Mouse (Mus musculus) embryonic facial prominence, embryonic 12.5 days (tissue): ENCODE results near the gene Cxcl9. TPM values are rescaled to one million over a fixed set of nuclear protein-coding genes. Genes with fewer than 3 reads are reported as not detected.

Experiments used
- polyA plus RNA-seq: library from polyadenylated mRNA; unstranded; fragments of >200 nt; fragmentation: Nextera tagmentation; extraction: Ambion mirVana; gene quantifications from 2 replicates; pipeline ENCODE4 v1.2.1, GENCODE M21; 2016

Cxcl9 gene
- polyA plus RNA-seq, 1 experiment from 2014 or later: not detected

Other genes starting within 250 kb of the Cxcl9 start
- 218 and 225 TPM in 2 replicates for gene G3bp2, start 244.4 kb downstream of the Cxcl9 start, polyA plus RNA-seq
- 45.7 and 49.3 TPM in 2 replicates for gene Uso1, start 190.1 kb downstream of the Cxcl9 start, polyA plus RNA-seq
- gene U90926, start 112.7 kb downstream of the Cxcl9 start, polyA plus RNA-seq: not detected in 2 replicates
- 0.26 and 0.53 TPM in 2 replicates for gene Ppef2, start 71.8 kb downstream of the Cxcl9 start, polyA plus RNA-seq
- 5.7 TPM in 2 replicates for gene Naaa, start 49.9 kb downstream of the Cxcl9 start, polyA plus RNA-seq
- 42.6 and 44.7 TPM in 2 replicates for gene Sdad1, start 17.6 kb downstream of the Cxcl9 start, polyA plus RNA-seq
- 2.9 and 4.2 TPM in 2 replicates for gene Art3, start 3.7 kb upstream of the Cxcl9 start, polyA plus RNA-seq
- gene Cxcl10, start 20.8 kb upstream of the Cxcl9 start, polyA plus RNA-seq: 0.29 and 0.34 TPM in 2 replicates
- gene Nup54, start 107.1 kb upstream of the Cxcl9 start, polyA plus RNA-seq: 57.0 and 61.1 TPM in 2 replicates
- 8.2 and 9.3 TPM in 2 replicates for gene Scarb2, start 178.8 kb upstream of the Cxcl9 start, polyA plus RNA-seq
- gene Fam47e, start 227.0 kb upstream of the Cxcl9 start, polyA plus RNA-seq: not detected in 2 replicates